Mouse (Mus musculus): Measurements from ENCODE around the gene Batf2.

- TF ChIP-seq CTCF (IDR thresholded peaks at IDR 0.05; ENCODE audit: control insufficient read depth, insufficient read depth, insufficient read length) (no peak), USF1 (IDR thresholded peaks at IDR 0.05; ENCODE audit: low read depth) (no peak), CEBPB (IDR thresholded peaks at IDR 0.05; ENCODE audit: low read depth) (no peak), MYOD1 (IDR thresholded peaks at IDR 0.05; ENCODE audit: control insufficient read depth, insufficient read length, low read depth) (no peak), FOSL1 (IDR thresholded peaks at IDR 0.05; ENCODE audit: insufficient read depth, low read length, poor library complexity, severe bottlenecking) (no peak), MAX (IDR thresholded peaks at IDR 0.05) (no peak)
Measured at GRCm38 (mm10) chr19:6206716-6207115, 65.9 kb downstream of the Batf2 start.

Data from C2C12 (cell line).